Mouse (Mus musculus): ENCODE data around the gene Arhgef6. TPM values are rescaled to one million over a fixed set of nuclear protein-coding genes. Genes with fewer than 3 reads are reported as not detected.

The Arhgef6 gene
- polyA plus RNA-seq, 1 experiment from 2014 or later = 26.6 TPM

DNA sequence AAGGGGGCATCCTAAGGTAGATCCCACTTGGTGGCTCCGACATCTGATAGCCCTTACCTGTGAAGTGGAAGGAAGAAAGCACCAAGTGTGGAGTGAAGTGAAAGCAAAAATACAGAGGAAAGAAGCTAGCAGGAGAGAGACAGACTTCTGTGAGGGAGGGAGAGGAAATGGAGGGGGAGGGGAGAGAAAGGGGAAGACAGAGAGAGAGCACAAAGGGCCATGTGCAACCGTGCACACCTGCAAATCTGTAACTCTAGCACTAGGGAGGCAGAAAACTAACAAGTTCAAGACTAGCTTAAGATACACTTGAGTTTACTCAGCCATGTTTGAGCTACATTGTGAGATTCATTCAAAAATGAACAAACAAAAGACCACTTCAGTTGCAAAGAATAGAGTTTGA is 110.4 kb downstream of the Arhgef6 start:
- Histone ChIP-seq H3K4me2 (no peak overlapping the region), H3K27me3 (replicated peaks) (no peaks in the 10 kb centered on the region), H3K4me1 (no peaks in the 10 kb centered on the region), H3K9me3 (no peaks in the 10 kb centered on the region), H3K4me3 (no peak overlapping the region), H3K9ac (no peak overlapping the region), H3K36me3 (0 out of 2 replicates have a peak, but pooled peaks cover 2% of the 10 kb centered on the region), H3K27ac (replicated peaks) (no peak overlapping the region)
- no peak for ATAC-seq (ENCODE audit: extremely low read depth, insufficient number of reproducible peaks, low FRiP score, low TSS enrichment)
- 57% methylated on average over 2 of the region's 2 CpGs for WGBS

GRCm38 (mm10) chrX:57223301-57223700 is 115.2 kb downstream of the Arhgef6 start:
- Histone ChIP-seq H3K9me3 (no peaks in the 10 kb centered on the region), H3K4me3 (no peak overlapping the region), H3K27ac (replicated peaks) (no peak overlapping the region), H3K36me3 (no peaks in the 10 kb centered on the region), H3K4me1 (no peaks in the 10 kb centered on the region), H3K27me3 (replicated peaks) (no peaks in the 10 kb centered on the region), H3K9ac (no peak overlapping the region), H3K4me2 (no peak overlapping the region)
- 85% methylated on average over 10 of the region's 10 CpGs for WGBS
- ATAC-seq (ENCODE audit: extremely low read depth, insufficient number of reproducible peaks, low FRiP score, low TSS enrichment) = no peak

DNA sequence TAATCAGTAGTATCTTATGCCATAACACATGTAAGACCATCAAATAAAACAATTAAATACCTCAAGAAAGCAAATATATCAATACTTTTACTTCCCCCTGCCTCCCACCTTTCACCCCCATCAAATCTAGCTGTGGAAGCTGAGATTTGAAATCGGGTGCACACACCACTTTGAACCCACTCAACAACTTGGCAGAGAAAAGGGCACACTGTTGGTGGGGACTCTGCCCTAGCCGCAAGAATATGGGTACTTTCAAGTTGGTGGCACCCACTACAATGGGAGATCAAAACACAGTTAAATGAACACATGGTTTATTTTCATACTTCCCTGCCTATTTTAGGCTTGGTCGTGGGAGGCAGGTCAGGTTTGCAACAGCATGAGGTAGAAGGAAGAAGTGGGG is 116.6 kb downstream of the Arhgef6 start:
- no peak overlapping the region for H3K9ac ChIP-seq
- H3K27me3 ChIP-seq (replicated peaks) = no peaks in the 10 kb centered on the region
- H3K4me3 ChIP-seq = no peak overlapping the region
- ATAC-seq (ENCODE audit: extremely low read depth, insufficient number of reproducible peaks, low FRiP score, low TSS enrichment) = no peak
- no peak overlapping the region for H3K4me2 ChIP-seq
- H3K36me3 ChIP-seq = no peaks in the 10 kb centered on the region
- H3K27ac ChIP-seq (replicated peaks) = no peak overlapping the region
- no peaks in the 10 kb centered on the region for H3K9me3 ChIP-seq
- H3K4me1 ChIP-seq = no peaks in the 10 kb centered on the region
- 78% methylated on average over 3 of the region's 3 CpGs for WGBS

GRCm38 (mm10) chrX:57219563-57219962 is 119.0 kb downstream of the Arhgef6 start:
- H3K4me1 ChIP-seq = no peaks in the 10 kb centered on the region
- H3K4me2 ChIP-seq = no peak overlapping the region
- H3K4me3 ChIP-seq = no peak overlapping the region
- H3K9me3 ChIP-seq = no peaks in the 10 kb centered on the region
- no peak for ATAC-seq (ENCODE audit: extremely low read depth, insufficient number of reproducible peaks, low FRiP score, low TSS enrichment)
- no peaks in the 10 kb centered on the region for H3K27me3 ChIP-seq (replicated peaks)
- no peak overlapping the region for H3K9ac ChIP-seq
- no peaks in the 10 kb centered on the region for H3K36me3 ChIP-seq
- no peak overlapping the region for H3K27ac ChIP-seq (replicated peaks)
- 80% methylated on average over 5 of the region's 5 CpGs for WGBS

GRCm38 (mm10) chrX:57216271-57216670 is 122.3 kb downstream of the Arhgef6 start:
- H3K9ac ChIP-seq = no peak overlapping the region
- H3K27ac ChIP-seq (replicated peaks) = no peak overlapping the region
- H3K4me3 ChIP-seq = no peak overlapping the region
- no peaks in the 10 kb centered on the region for H3K9me3 ChIP-seq
- no peaks in the 10 kb centered on the region for H3K27me3 ChIP-seq (replicated peaks)
- H3K4me1 ChIP-seq = no peaks in the 10 kb centered on the region
- no peaks in the 10 kb centered on the region for H3K36me3 ChIP-seq
- whole genome bisulfite sequencing = 59% methylated on average over 5 of the region's 5 CpGs
- no peak for ATAC-seq (ENCODE audit: extremely low read depth, insufficient number of reproducible peaks, low FRiP score, low TSS enrichment)
- no peak overlapping the region for H3K4me2 ChIP-seq

- no peaks in the 10 kb centered on the region for H3K4me1 ChIP-seq
- 0 out of 2 replicates have a peak, but pooled peaks cover 2% of the 10 kb centered on the region for H3K27me3 ChIP-seq (replicated peaks)
- no peak overlapping the region for H3K4me2 ChIP-seq
- no peak overlapping the region for H3K9ac ChIP-seq
- no peaks in the 10 kb centered on the region for H3K9me3 ChIP-seq
- no peak overlapping the region for H3K27ac ChIP-seq (replicated peaks)
- no peak for ATAC-seq (ENCODE audit: extremely low read depth, insufficient number of reproducible peaks, low FRiP score, low TSS enrichment)
- no peaks in the 10 kb centered on the region for H3K36me3 ChIP-seq
- no peak overlapping the region for H3K4me3 ChIP-seq
- 72% methylated on average over 4 of the region's 4 CpGs for WGBS
These were observed 123.0 kb downstream of the Arhgef6 start for GRCm38 (mm10) chrX:57215495-57215894.

DNA sequence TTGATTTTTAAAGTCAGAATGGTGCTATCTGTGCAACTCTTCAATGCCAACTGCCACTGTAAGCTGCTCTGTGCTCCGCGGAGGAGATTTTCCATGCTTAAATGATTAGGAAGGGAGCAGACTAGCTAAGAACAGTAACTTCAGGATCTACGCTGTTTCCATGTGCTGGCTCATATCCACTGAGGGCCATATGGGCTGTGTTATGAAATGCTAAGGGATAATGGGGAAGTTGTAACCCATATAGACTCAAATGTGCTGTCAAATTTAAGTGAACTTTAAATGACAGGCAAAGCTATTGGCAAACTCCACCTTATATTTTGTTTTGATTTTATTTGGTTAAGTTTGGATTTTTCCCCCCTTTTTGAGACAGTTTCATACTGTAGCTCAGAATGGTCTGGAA is 125.7 kb downstream of the Arhgef6 start:
- H3K4me1 ChIP-seq = no peaks in the 10 kb centered on the region
- ATAC-seq (ENCODE audit: extremely low read depth, insufficient number of reproducible peaks, low FRiP score, low TSS enrichment) = no peak
- H3K4me2 ChIP-seq = no peak overlapping the region
- H3K9ac ChIP-seq = no peak overlapping the region
- 0 out of 2 replicates have a peak, but pooled peaks cover 2% of the 10 kb centered on the region for H3K27me3 ChIP-seq (replicated peaks)
- 67% methylated on average over 3 of the region's 3 CpGs for WGBS
- no peaks in the 10 kb centered on the region for H3K36me3 ChIP-seq
- H3K9me3 ChIP-seq = no peaks in the 10 kb centered on the region
- H3K27ac ChIP-seq (replicated peaks) = no peak overlapping the region
- H3K4me3 ChIP-seq = no peak overlapping the region

DNA sequence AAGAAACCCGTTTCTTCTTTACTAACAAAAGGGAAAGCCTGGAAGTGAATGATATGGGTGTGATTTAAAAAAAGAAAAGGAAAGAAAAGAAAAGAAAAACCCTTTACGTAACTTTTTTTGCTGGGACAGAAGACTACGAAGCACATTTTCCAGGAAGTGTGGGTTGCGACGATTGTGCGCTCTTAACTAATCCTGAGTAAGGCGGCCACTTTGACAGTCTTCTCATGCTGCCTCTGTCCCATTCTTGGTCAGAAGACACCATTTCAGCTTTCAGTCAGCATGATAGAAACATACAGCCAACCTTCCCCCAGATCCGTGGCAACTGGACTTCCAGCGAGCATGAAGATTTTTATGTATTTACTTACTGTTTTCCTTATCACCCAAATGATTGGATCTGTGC is 126.7 kb downstream of the Arhgef6 start, which contains the start of gene Cd40lg:
Cd40lg (plus strand) TSS at position 268 of the 400 bp plus-strand sequence.
- Histone ChIP-seq H3K4me3 (no peak within 1 kb of the TSS), H3K27ac (replicated peaks) (no peak within 1 kb of the TSS), H3K4me1 (no peaks in the 10 kb centered on the region), H3K27me3 (replicated peaks) (0 out of 2 replicates have a peak, but pooled peaks cover 2% of the 10 kb centered on the region), H3K36me3 (no peaks in the 10 kb centered on the region), H3K9me3 (no peaks in the 10 kb centered on the region), H3K4me2 (no peak within 1 kb of the TSS), H3K9ac (no peak within 1 kb of the TSS)
- WGBS = 81% methylated on average over 9 of the region's 9 CpGs
- no peak for ATAC-seq (ENCODE audit: extremely low read depth, insufficient number of reproducible peaks, low FRiP score, low TSS enrichment)

GRCm38 (mm10) chrX:57210591-57210990 is 127.9 kb downstream of the Arhgef6 start:
- H3K4me2 ChIP-seq = no peak overlapping the region
- H3K27ac ChIP-seq (replicated peaks) = no peak overlapping the region
- no peak for ATAC-seq (ENCODE audit: extremely low read depth, insufficient number of reproducible peaks, low FRiP score, low TSS enrichment)
- no peaks in the 10 kb centered on the region for H3K9me3 ChIP-seq
- 78% methylated on average over 1 of the region's 1 CpGs for WGBS
- 0 out of 2 replicates have a peak, but pooled peaks cover 2% of the 10 kb centered on the region for H3K27me3 ChIP-seq (replicated peaks)
- no peaks in the 10 kb centered on the region for H3K4me1 ChIP-seq
- H3K9ac ChIP-seq = no peak overlapping the region
- no peaks in the 10 kb centered on the region for H3K36me3 ChIP-seq
- no peak overlapping the region for H3K4me3 ChIP-seq

GRCm38 (mm10) chrX:57200397-57200796 is 138.1 kb downstream of the Arhgef6 start:
- H3K4me1 ChIP-seq = no peaks in the 10 kb centered on the region
- no peak overlapping the region for H3K27ac ChIP-seq (replicated peaks)
- no peak overlapping the region for H3K4me2 ChIP-seq
- ATAC-seq (ENCODE audit: extremely low read depth, insufficient number of reproducible peaks, low FRiP score, low TSS enrichment) = no peak
- H3K9ac ChIP-seq = no peak overlapping the region
- WGBS = 55% methylated on average over 2 of the region's 2 CpGs
- no peaks in the 10 kb centered on the region for H3K27me3 ChIP-seq (replicated peaks)
- no peaks in the 10 kb centered on the region for H3K36me3 ChIP-seq
- H3K4me3 ChIP-seq = no peak overlapping the region
- H3K9me3 ChIP-seq = no peaks in the 10 kb centered on the region

- no peaks in the 10 kb centered on the region for H3K27me3 ChIP-seq (replicated peaks)
- no peak for ATAC-seq (ENCODE audit: extremely low read depth, insufficient number of reproducible peaks, low FRiP score, low TSS enrichment)
- H3K4me3 ChIP-seq = no peak overlapping the region
- H3K36me3 ChIP-seq = no peaks in the 10 kb centered on the region
- no peak overlapping the region for H3K27ac ChIP-seq (replicated peaks)
- no peaks in the 10 kb centered on the region for H3K4me1 ChIP-seq
- H3K4me2 ChIP-seq = no peak overlapping the region
- H3K9ac ChIP-seq = no peak overlapping the region
- no peaks in the 10 kb centered on the region for H3K9me3 ChIP-seq
- WGBS = 41% methylated on average over 2 of the region's 2 CpGs
These were observed 140.5 kb downstream of the Arhgef6 start for GRCm38 (mm10) chrX:57198036-57198435.

DNA sequence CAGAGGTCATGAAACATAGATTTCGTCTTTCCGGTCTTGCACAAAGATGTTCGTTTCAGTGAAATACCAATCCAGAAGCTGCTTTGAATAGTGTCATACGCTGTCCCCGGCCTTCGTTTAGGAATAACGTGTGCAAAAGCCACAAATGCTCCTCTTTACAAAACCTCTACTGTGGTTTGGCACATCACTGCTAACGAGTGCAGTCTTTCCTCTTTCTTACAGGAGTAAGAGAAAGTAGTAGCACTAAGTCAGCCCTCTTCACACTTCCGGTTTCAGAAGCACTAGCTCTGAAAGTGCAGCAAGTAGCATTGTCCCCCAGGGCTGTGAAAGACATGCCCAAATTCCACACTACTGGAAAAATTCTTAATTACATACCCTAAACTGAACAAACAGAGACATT is 142.2 kb downstream of the Arhgef6 start:
- Histone ChIP-seq H3K4me1 (no peaks in the 10 kb centered on the region), H3K36me3 (no peaks in the 10 kb centered on the region), H3K9ac (no peak overlapping the region), H3K4me3 (no peak overlapping the region), H3K27ac (replicated peaks) (no peak overlapping the region), H3K9me3 (no peaks in the 10 kb centered on the region), H3K27me3 (replicated peaks) (no peaks in the 10 kb centered on the region), H3K4me2 (no peak overlapping the region)
- ATAC-seq (ENCODE audit: extremely low read depth, insufficient number of reproducible peaks, low FRiP score, low TSS enrichment) = no peak
- WGBS = 82% methylated on average over 9 of the region's 9 CpGs

Data from heart, embryonic 13.5 days (tissue).